In the genomic region with DNA sequence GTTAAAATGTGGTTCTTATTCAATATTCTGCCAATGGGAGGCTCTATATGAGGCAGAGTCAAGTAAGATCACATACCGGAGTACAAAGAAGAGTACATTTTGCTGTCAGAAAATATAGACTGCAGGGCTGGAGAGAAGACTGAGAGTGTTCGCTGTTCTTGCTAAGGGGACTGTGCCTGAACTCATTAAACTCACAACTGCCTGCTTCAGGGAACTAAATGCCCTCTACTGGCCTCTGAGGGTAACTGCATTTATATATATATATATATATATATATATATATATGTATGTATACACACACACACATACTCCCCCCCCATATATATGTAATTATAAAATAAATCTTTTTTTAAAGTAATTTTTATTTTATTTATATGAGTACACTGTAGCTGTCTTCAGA, we compare ENCODE assay signal across 17 mouse cellular contexts. TPM values are rescaled to one million over a fixed set of nuclear protein-coding genes. Genes with fewer than 3 reads are reported as not detected.
DNase-seq lines count a peak whose midpoint lies in the region; ATAC-seq lines count a peak whose summit lies in the region.
"Had no signal": no experiment of that assay in that cellular context is flagged by ENCODE, and none has a peak within 500 bp of the region (broad histone marks: within the 10 kb centered on the region; RNA-seq: fewer than 3 reads in every experiment).

No protein-coding gene starts in this region.

- H3K4me1 ChIP-seq in hindbrain, embryonic 11.5 days (replicated peaks; ENCODE audit: control insufficient read depth, insufficient read depth, low read length) = no peaks in the 10 kb centered on the region
- H3K4me1 ChIP-seq in hindbrain, embryonic 13.5 days (replicated peaks) = no peaks in the 10 kb centered on the region
- no peaks in the 10 kb centered on the region for H3K4me1 ChIP-seq in midbrain, embryonic 14.5 days (ENCODE audit: control insufficient read depth, insufficient read depth, low read length)
- H3K4me1 ChIP-seq in midbrain, embryonic 15.5 days = no peaks in the 10 kb centered on the region
- H3K4me1 ChIP-seq: heart, embryonic 15.5 days; limb, embryonic 15.5 days; neural tube, embryonic 12.5 days had no signal

- H3K36me3 ChIP-seq in hindbrain, embryonic 11.5 days (ENCODE audit: control insufficient read depth, insufficient read depth, low read length) = no peaks in the 10 kb centered on the region
- peaks cover 52% of the 10 kb centered on the region for H3K36me3 ChIP-seq in hindbrain, embryonic 13.5 days
- H3K36me3 ChIP-seq in midbrain, embryonic 14.5 days (ENCODE audit: control insufficient read depth, insufficient read depth, low read length) = peaks cover 49% of the 10 kb centered on the region
- H3K36me3 ChIP-seq in midbrain, embryonic 15.5 days (replicated peaks) = peaks cover 13% of the 10 kb centered on the region

- DNase-seq in hindbrain, embryonic 11.5 days (ENCODE audit: low spot score) = peak; percentile 27
- peak; percentile 74 for DNase-seq in midbrain, embryonic 14.5 days
- peak; percentile 66 for DNase-seq in brain, adult 2 months (ENCODE audit: low read depth, low spot score)
- DNase-seq in naive thymus-derived CD4-positive, alpha-beta T cell, adult 2 months (ENCODE audit: low read depth) = peak; percentile 42
- no peak for DNase-seq in adrenal gland, adult 8-10 months
- DNase-seq: adrenal gland, postnatal 14 days; cerebellum, adult 2 months; kidney, adult 8-10 months had no signal

- no peak overlapping the region for H3K27ac ChIP-seq in hindbrain, embryonic 11.5 days (ENCODE audit: low read depth, low read length)
- no peak overlapping the region for H3K27ac ChIP-seq in hindbrain, embryonic 13.5 days
- no peak overlapping the region for H3K27ac ChIP-seq in midbrain, embryonic 14.5 days (replicated peaks; ENCODE audit: low read depth, low read length)
- no peak overlapping the region for H3K27ac ChIP-seq in midbrain, embryonic 15.5 days
- H3K27ac ChIP-seq: heart, embryonic 15.5 days; limb, embryonic 15.5 days; macrophage; neural tube, embryonic 12.5 days had no signal

- H3K27me3 ChIP-seq in hindbrain, embryonic 11.5 days (ENCODE audit: control insufficient read depth, insufficient read depth, low read length) = no peaks in the 10 kb centered on the region
- no peaks in the 10 kb centered on the region for H3K27me3 ChIP-seq in hindbrain, embryonic 13.5 days
- no peaks in the 10 kb centered on the region for H3K27me3 ChIP-seq in midbrain, embryonic 14.5 days (ENCODE audit: control insufficient read depth, insufficient read depth, low read length)
- no peaks in the 10 kb centered on the region for H3K27me3 ChIP-seq in midbrain, embryonic 15.5 days (replicated peaks)
- H3K27me3 ChIP-seq: heart, embryonic 15.5 days; limb, embryonic 15.5 days; neural tube, embryonic 12.5 days had no signal

- H3K4me2 ChIP-seq in hindbrain, embryonic 11.5 days (replicated peaks; ENCODE audit: low read depth, low read length) = no peak overlapping the region
- no peak overlapping the region for H3K4me2 ChIP-seq in hindbrain, embryonic 13.5 days
- no peak overlapping the region for H3K4me2 ChIP-seq in midbrain, embryonic 14.5 days (ENCODE audit: low read length)
- no peak overlapping the region for H3K4me2 ChIP-seq in midbrain, embryonic 15.5 days
- H3K4me2 ChIP-seq: heart, embryonic 15.5 days; limb, embryonic 15.5 days; neural tube, embryonic 12.5 days had no signal

- ATAC-seq in hindbrain, embryonic 11.5 days (ENCODE audit: low FRiP score) = no peak
- no peak for ATAC-seq in hindbrain, embryonic 13.5 days (ENCODE audit: low FRiP score)
- no peak for ATAC-seq in midbrain, embryonic 14.5 days (ENCODE audit: low FRiP score, low TSS enrichment)
- no peak for ATAC-seq in midbrain, embryonic 15.5 days (replicated peaks)
- no peak for ATAC-seq in monocyte, adult 5-6 weeks (replicated peaks; ENCODE audit: insufficient number of reproducible peaks, low FRiP score, low TSS enrichment, poor library complexity, severe bottlenecking)

- no peak overlapping the region for H3K4me3 ChIP-seq in hindbrain, embryonic 11.5 days (ENCODE audit: low read depth, low read length)
- H3K4me3 ChIP-seq in hindbrain, embryonic 13.5 days = no peak overlapping the region
- H3K4me3 ChIP-seq in midbrain, embryonic 14.5 days (replicated peaks; ENCODE audit: low read depth, low read length) = no peak overlapping the region
- no peak overlapping the region for H3K4me3 ChIP-seq in midbrain, embryonic 15.5 days
- H3K4me3 ChIP-seq: erythroblast, embryonic 14.5 days; heart, embryonic 15.5 days; limb, embryonic 15.5 days; neural tube, embryonic 12.5 days had no signal

- no peak overlapping the region for H3K9ac ChIP-seq in hindbrain, embryonic 11.5 days (ENCODE audit: low read depth, low read length)
- H3K9ac ChIP-seq in hindbrain, embryonic 13.5 days = no peak overlapping the region
- no peak overlapping the region for H3K9ac ChIP-seq in midbrain, embryonic 14.5 days (replicated peaks; ENCODE audit: low read length)
- no peak overlapping the region for H3K9ac ChIP-seq in midbrain, embryonic 15.5 days
- H3K9ac ChIP-seq: heart, embryonic 15.5 days; limb, embryonic 15.5 days; neural tube, embryonic 12.5 days had no signal

- WGBS in hindbrain, embryonic 11.5 days = 63% methylated on average over 2 of the region's 2 CpGs
- 65% methylated on average over 2 of the region's 2 CpGs for WGBS in hindbrain, embryonic 13.5 days
- 70% methylated on average over 2 of the region's 2 CpGs for WGBS in midbrain, embryonic 14.5 days
- 65% methylated on average over 2 of the region's 2 CpGs for WGBS in midbrain, embryonic 15.5 days

- H3K9me3 ChIP-seq in hindbrain, embryonic 11.5 days (ENCODE audit: control insufficient read depth, low read length) = no peaks in the 10 kb centered on the region
- H3K9me3 ChIP-seq in hindbrain, embryonic 13.5 days = no peaks in the 10 kb centered on the region
- no peaks in the 10 kb centered on the region for H3K9me3 ChIP-seq in midbrain, embryonic 14.5 days (ENCODE audit: control insufficient read depth, low read length)
- no peaks in the 10 kb centered on the region for H3K9me3 ChIP-seq in midbrain, embryonic 15.5 days
- H3K9me3 ChIP-seq: G1E; heart, embryonic 15.5 days; limb, embryonic 15.5 days; neural tube, embryonic 12.5 days had no signal

RNA-seq across cellular contexts. Expression of a gene that starts 16.0 kb away (rescaled TPM):
- 17.5 and 18.3 TPM in 2 replicates for polyA plus RNA-seq in hindbrain, embryonic 11.5 days (2014; fragmentation: Nextera tagmentation; extraction: Ambion mirVana)
- polyA plus RNA-seq in hindbrain, embryonic 13.5 days (2015; fragmentation: Nextera tagmentation; extraction: Ambion mirVana) = 11.8 and 12.0 TPM in 2 replicates
- polyA plus RNA-seq in midbrain, embryonic 14.5 days (2014; fragmentation: Nextera tagmentation; extraction: Ambion mirVana) = 15.6 and 18.4 TPM in 2 replicates
- 15.6 and 16.8 TPM in 2 replicates for polyA plus RNA-seq in midbrain, embryonic 15.5 days (2015; fragmentation: Nextera tagmentation; extraction: Ambion mirVana)
- 6.3 to 7.8 TPM (median 7.2 TPM) in 3 replicates for total RNA-seq in monocyte, adult 5-6 weeks (2017)
- 10 to 100 TPM; 12.0 to 23.2 (median 16.6) TPM for total RNA-seq in adrenal gland, adult 8-10 months (2022)

RNA-seq across cellular contexts. Expression of a gene that starts 17.8 kb away (rescaled TPM):
- 50.1 and 52.3 TPM in 2 replicates for polyA plus RNA-seq in hindbrain, embryonic 11.5 days (2014; fragmentation: Nextera tagmentation; extraction: Ambion mirVana)
- polyA plus RNA-seq in hindbrain, embryonic 13.5 days (2015; fragmentation: Nextera tagmentation; extraction: Ambion mirVana) = 25.3 and 25.4 TPM in 2 replicates
- 17.9 and 33.7 TPM in 2 replicates for polyA plus RNA-seq in midbrain, embryonic 14.5 days (2014; fragmentation: Nextera tagmentation; extraction: Ambion mirVana)
- 22.8 and 22.9 TPM in 2 replicates for polyA plus RNA-seq in midbrain, embryonic 15.5 days (2015; fragmentation: Nextera tagmentation; extraction: Ambion mirVana)
- total RNA-seq in monocyte, adult 5-6 weeks (2017) = 9.4 to 12.3 TPM (median 10.7 TPM) in 3 replicates
- 10 to 100 TPM; 22.9 to 27.7 (median 23.7) TPM for total RNA-seq in adrenal gland, adult 8-10 months (2022)

RNA-seq across cellular contexts. Expression of a gene that starts 54.3 kb away (rescaled TPM):
- 32.1 and 42.9 TPM in 2 replicates for polyA plus RNA-seq in hindbrain, embryonic 11.5 days (2014; fragmentation: Nextera tagmentation; extraction: Ambion mirVana)
- polyA plus RNA-seq in hindbrain, embryonic 13.5 days (2015; fragmentation: Nextera tagmentation; extraction: Ambion mirVana) = 23.6 and 24.5 TPM in 2 replicates
- 23.3 and 29.9 TPM in 2 replicates for polyA plus RNA-seq in midbrain, embryonic 14.5 days (2014; fragmentation: Nextera tagmentation; extraction: Ambion mirVana)
- 24.6 and 25.9 TPM in 2 replicates for polyA plus RNA-seq in midbrain, embryonic 15.5 days (2015; fragmentation: Nextera tagmentation; extraction: Ambion mirVana)
- 20.4 to 25.8 TPM (median 24.3 TPM) in 3 replicates for total RNA-seq in monocyte, adult 5-6 weeks (2017)
- total RNA-seq in adrenal gland, adult 8-10 months (2022) = 10 to 100 TPM; 20.0 to 27.7 (median 24.9) TPM

RNA-seq across cellular contexts. Expression of a gene that starts 54.4 kb away (rescaled TPM):
- 7.3 and 7.6 TPM in 2 replicates for polyA plus RNA-seq in hindbrain, embryonic 11.5 days (2014; fragmentation: Nextera tagmentation; extraction: Ambion mirVana)
- 3.2 TPM in 2 replicates for polyA plus RNA-seq in hindbrain, embryonic 13.5 days (2015; fragmentation: Nextera tagmentation; extraction: Ambion mirVana)
- polyA plus RNA-seq in midbrain, embryonic 14.5 days (2014; fragmentation: Nextera tagmentation; extraction: Ambion mirVana) = 4.0 and 5.7 TPM in 2 replicates
- polyA plus RNA-seq in midbrain, embryonic 15.5 days (2015; fragmentation: Nextera tagmentation; extraction: Ambion mirVana) = 3.5 and 4.1 TPM in 2 replicates
- 5.7 to 7.1 TPM (median 6.0 TPM) in 3 replicates for total RNA-seq in monocyte, adult 5-6 weeks (2017)
- total RNA-seq in adrenal gland, adult 8-10 months (2022) = 10 to 100 TPM; 11.8 to 14.7 (median 14.2) TPM
